Mouse (Mus musculus): ENCODE measurements around the gene Rabgap1.

Gene Rabgap1

DNA sequence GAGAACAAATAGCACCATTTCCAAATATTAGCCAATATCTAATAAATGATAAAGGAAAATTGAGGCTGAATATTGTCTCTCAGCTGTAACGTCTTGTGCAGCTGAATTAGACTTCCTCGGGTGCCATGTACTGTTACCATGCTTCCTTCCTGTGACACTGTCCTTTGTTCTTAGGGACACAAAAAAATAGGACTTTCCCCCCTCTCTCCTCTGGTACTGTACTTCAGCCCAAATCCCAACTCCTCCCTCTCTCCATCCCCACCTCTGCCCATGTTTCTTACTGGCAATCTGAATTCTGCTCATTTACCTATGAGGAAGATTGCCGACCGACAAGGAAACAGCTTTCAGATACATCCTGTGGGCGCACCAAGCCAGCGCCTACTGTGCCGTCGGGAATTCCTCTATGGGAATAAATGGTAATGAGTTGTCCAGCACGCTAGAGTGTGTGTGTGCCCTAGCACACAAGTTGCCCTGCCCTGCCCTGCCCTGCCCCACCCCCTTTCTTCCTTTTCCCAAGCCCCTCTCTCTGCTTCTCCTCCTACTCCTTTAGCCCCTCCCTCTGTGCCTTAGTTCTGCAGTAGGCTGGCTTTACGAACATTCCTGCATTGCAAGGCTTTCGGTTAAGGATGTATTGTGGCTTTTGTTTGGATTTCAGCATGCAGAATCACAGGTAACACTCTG lies 73.1 kb downstream of the Rabgap1 start, which contains the start of gene Gpr21:
TSS of gene Gpr21 (plus strand) at position 303 of the 681 bp plus-strand sequence.
- DNase-seq (ENCODE audit: low spot score), result no peak

DNA sequence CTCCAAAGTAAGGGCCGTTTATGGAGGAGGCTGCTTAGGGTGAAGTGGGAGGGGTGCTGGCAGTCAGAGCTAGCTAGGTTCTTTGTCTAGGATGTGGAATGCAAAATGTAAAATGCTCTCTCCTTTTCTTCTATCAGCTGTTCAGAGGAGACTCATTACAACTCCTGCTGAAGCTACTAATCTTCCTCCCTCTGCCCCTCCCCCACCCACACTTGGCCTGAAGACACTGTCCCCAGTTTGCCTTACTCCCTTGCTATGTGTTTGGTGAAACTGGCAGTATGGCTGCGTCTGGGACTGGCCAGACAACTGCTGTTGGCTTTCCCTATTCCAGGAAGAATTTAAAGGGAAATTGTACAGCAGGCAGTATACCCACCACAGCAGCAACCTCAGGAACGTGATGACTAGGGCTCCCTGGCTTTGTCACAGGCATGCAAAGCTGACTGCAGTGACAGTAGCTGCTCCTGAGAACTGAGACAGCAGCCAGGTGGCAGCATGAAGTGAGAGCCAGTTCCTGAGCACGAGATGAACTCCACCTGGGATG lies 73.9 kb downstream of the Rabgap1 start:
- DNase-seq (ENCODE audit: low spot score), result no peak

DNA sequence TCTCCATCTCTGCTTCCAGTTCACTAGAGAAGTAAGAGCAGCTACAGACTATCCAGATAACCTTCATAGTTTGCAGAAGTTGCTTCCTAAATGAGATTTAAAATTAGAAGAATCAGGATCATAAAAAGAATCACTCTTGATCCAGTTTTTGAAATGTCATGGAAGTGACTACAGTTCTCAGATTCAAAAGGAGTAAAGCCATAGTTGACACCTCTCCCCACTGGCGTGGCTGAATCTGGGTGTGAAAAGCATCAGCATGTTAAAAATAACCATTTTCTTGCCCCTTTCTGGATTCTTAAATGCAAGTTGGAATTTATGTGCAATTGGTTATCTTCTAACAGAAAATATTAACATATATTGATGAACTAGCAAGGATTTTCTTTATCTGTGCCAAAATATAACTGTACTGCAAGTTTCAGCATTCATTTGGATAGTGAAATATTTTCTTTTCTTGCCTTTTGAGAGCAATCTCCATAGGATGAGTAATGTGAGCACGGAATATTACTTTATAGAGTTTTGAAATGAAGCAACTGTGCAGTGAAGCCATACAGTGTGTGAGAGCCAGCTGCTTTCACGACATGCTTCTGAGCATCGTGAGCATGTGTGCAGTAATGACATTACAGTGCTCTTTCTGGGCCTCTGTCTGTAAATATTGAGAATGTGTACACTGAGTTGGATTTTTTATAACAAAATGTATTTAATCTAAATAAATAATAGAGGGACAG lies 75.6 kb downstream of the Rabgap1 start:
- DNase-seq (ENCODE audit: low spot score), result no peak

DNA sequence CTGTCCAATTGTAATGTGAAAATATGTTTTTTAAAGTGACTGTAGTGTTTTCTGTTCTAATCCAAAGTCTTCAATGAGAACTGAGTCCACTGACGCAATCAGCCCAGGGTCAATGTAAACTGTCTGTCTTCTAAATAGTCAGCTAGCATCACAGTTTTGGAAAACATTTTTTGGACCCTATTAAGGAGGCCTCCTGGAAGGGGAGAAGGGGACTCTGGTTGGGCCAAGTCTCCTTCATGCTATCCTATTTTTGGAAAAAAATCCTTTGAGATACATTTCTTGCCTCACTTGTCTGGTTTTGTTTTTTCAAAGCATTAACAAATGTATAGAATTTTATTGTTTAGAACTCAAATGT lies 76.2 kb downstream of the Rabgap1 start:
- DNase-seq (ENCODE audit: low spot score), result no peak

DNA sequence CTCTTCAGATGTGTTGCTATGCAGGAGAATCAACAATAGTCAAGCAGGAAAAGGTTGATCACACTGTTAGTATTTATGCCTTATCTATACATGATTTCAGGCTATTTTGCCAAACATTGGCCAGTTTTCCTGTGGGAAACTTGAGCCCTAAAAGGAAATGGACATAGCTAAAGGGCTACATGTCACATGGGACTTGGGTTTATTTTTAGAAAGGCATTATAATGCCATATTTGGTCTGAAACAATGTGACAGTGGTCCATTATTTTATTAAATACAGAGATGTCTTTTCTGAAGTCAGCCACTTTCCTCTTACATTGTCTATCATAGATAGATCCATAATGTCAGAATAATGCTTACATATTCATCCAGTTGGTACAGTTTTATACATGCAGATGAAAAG lies 84.5 kb downstream of the Rabgap1 start:
- no peak for DNase-seq (ENCODE audit: low spot score)

DNA sequence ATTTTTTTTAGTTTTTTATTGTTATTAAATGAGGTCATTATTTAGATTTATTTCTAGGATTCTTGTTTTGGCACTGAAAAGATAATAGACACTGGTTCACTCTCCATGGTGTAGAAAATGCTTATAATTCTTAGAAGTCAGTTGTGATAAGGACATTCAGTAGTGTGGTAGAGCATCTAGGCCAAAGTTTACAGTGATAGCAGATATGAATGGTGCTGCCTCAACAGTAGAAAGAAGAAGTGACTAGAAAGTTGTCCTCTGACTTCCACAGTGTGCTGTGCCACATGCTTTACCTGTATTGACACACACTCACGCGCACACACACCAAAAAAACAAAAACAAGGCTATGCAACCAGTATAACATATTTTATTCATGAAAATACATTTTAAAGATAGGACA lies 86.3 kb downstream of the Rabgap1 start:
- DNase-seq (ENCODE audit: low spot score), result no peak

DNA sequence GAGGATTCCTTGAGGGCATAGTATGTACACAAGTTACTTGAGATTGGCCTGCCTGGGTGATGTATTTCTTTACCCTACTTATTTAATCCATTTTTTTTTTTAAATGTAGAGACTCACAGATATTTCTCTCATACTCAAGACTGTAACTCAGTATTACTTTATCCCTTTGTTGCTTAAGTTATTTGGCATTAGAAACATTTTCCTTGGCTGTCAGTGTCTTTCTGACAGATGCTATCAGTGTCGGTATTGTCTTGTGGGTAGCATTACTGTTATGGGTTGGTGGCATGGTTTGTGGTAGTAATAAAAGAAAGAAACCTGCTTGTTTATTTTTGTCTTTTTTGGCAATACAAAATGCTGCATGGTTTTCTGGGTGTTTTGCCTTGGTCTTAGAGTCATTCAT lies 87.7 kb downstream of the Rabgap1 start:
- DNase-seq (ENCODE audit: low spot score), result no peak

DNA sequence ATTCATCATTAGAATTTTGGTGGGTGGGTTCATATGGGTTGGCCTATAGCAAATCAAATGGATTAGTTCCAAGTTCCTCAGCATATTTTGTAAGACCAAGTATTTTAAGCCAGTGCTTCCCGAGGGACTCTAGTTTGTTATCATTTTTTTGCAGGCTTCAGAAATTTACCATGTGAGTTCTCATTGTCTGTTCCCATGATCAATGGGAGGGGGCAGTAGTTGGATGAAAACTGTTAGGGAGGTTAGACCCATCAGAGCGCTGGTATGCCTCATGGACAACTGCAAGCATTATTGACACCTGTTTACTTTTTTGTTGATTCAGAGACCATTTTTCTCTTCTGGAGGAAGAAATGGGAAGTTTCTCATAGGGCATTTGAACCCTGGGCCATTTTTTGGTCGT lies 88.6 kb downstream of the Rabgap1 start:
- DNase-seq (ENCODE audit: low spot score), result no peak

DNA sequence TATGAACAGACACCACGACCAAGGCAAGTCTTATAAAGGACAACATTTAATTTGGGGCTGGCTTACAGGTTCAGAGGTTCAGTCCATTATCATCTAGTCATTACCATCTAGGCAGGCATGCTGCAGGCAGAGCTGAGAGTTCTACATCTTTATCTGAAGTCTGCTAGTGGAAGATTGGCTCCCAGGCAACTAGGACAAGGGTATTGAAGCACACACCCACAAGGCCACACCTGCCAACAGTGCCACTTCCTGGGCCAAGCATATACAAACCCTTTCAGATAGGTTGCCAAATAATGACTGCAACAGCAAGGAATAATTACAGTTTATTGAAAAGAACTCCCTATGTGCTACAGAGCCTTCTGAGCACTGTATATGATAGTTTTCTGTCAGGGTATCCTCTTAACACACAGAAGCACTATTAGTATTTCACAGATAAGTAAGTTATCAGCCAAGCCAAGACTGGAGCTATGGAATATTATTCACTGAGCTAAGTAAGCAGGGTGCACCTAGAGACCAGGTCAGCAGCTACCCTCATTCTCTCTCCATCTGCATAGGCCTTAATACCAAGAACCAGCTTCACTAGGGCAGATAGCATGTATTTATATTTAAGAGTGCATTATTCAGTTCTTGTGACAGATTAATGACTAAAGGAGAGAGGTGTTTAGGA lies 106.4 kb downstream of the Rabgap1 start:
- DNase-seq (ENCODE audit: low spot score), result no peak

DNA sequence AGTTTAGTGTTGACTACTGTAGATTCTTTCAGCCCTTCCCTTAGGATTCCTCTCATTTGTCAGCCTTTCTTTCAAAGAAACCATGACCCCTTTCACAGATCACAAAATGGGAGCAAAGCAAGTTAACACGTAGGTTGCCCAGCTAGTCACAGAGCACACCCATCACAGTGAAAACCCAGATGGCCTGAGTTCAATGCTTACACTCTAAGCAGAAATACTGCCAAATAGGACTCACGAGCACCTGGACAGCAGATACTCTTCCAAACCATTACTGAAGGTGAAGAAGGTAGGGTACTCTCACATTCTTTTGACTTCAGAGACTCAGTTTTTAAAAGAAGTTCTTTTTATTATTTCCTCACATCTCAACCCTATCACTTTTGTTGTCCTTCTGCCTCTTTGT lies 113.3 kb downstream of the Rabgap1 start:
- no peak for DNase-seq (ENCODE audit: low spot score)

DNA sequence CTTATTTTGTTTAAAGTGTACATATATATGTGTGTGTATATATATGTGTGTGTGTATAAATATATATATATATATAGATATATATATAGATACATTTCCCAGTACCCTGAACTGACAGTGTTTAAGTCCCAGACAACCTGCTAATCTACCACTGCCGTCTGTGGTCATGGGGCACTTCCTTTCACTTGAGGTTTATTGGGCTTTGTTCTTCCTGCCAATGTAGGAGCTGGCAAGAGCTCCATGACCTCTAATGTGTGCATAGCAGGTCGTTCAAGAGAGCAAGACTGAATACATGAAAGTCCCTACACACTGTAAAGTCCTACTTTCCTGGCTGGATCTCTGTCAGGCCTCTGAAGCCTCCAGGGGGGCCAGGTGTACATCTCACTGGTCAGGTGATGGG lies 122.5 kb downstream of the Rabgap1 start:
- DNase-seq (ENCODE audit: low spot score), result no peak

DNA sequence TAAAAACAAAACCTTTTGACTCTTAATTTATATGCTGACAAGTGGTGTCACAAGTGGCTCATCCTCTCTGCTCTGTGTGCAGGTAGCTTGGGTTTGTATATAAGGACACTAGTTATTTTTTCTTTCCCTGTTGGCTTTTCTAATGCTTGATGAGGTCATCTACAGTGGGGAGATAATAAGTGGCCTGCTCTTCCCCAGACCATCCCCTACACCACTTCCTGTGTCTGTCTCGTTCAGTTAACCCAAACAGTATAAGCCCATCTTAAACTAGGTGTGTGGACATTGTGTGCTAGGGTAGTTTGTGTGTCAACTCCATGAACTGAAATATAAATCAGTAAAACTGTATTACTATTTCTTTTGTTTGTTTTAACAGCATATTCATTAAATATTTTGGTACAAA lies 123.0 kb downstream of the Rabgap1 start:
- DNase-seq (ENCODE audit: low spot score), result no peak

DNA sequence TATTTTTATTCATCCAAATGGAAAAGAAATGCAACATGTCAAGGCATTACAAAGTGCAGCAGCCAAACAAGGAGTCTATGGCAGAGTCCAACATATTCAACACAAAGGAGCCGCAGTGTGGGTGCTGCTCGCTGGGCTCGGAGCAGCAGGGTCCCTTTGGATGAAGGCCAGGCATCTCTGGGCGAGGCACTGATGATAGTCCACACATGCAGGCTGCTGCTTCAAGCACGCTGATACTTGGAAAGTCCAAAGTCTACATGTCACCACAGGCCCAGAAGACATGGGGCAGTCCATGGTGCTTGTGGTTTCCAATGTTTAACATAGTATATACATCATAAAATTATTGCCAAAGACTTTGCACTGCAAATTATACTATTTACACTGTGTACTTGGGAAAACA lies 126.8 kb downstream of the Rabgap1 start:
- no peak for DNase-seq (ENCODE audit: low spot score)

DNA sequence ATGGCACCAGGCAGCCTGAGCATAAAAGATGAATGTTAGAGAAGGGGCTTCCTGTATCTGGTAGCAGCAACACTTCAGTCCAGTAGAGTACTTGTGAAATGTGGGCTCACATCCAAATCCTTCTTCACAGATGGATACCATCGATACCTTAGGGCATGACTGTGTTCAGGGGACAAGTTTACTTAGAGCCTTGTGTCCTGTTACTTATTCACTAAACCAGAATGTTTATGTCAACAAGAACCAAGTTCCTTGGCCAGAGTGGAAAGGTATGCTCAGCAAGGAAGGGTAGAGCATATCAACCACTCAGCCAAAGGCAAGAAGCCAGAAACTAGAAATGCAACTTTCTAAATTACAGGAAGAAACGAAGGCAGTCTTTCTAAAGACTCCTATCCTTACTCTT lies 127.6 kb downstream of the Rabgap1 start:
- no peak for DNase-seq (ENCODE audit: low spot score)

DNA sequence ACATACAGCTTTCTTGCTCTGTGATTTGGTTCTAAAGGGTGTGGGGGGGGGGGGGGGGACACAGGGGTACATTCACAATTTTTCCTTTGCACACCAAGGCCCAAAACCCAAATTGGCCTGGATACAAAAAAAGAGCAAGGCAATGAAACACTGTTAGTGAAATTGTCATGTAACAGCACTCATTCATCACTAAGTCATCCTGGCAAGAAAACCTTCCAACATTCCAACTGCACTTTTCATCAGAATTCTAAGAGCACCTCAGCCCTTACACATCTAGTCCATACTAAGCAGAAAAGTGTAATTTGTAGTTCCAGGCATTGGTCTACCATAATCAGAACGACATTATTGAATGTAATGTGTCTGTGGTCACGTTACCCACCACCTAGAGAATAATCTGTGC lies 129.1 kb downstream of the Rabgap1 start:
- no peak for DNase-seq (ENCODE audit: low spot score)

DNA sequence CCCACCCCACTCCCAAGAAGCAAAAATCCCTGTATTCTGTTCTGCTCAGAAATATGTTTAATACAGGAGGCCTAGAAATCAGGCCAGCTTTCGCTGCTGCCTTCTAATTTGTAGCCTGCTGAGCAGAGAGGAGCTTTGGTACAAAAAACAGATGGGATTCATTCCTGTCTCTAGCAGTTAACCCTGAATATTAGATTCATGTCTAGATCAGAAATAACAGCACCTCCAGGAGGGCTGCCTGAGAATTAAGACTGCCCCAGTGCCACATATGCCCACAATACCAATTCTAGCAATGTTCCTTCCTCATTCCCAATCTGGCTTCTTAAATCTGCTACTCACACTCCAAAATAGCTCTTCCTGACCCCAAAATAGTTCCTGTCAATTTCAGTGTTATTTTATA lies 133.6 kb downstream of the Rabgap1 start:
- DNase-seq (ENCODE audit: low spot score), result no peak

DNA sequence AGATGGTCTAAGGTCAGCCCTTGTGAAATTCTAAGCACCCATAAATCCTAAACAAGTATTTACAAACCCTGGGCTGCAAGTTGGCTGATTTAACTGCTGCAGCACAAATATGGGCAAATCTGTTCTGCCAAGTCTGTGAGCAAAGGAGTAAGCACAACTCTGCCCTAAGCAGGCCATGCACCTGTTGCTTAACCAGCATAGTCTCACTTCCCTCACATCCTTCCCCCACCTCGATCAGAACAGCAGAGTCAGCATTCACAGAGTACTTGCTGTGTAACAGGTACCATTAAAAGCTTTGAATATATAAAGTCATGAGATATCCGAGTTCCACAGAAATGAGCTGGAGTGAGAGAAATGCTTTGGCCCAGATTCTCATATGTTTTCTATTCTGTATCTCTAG lies 135.1 kb downstream of the Rabgap1 start:
- DNase-seq (ENCODE audit: low spot score), result no peak

DNA sequence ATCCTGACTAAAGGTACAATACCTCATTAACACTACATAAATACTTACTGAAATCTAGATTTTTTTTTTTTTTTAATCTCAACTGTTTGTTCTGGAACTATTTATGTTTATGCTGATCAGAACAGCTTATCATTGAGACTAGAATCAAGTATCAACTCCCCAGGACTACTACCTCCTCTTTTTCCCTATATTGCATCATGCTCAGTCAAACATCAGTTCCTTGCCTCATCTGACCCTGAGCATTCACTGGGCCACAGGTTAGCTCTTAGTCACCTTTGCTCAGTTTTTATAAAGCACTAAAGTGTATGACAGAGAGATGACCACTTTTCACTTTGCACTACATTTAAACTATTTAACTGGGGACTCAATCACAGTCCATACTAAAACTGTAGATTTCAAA lies 144.8 kb downstream of the Rabgap1 start:
- no peak for DNase-seq (ENCODE audit: low spot score)

Data from ovary, postnatal 36 days (tissue).